Mouse (Mus musculus) heart, postnatal 0 days (tissue): ENCODE data around the gene Prkg1.

ENCODE experiments used
- CTCF ChIP-seq: IDR thresholded peaks from 2 replicates; pipeline ENCODE4 v1.5.1; 2016; ENCODE audit warnings: antibody characterized with exemption, control low read depth, low read depth
- EP300 ChIP-seq: IDR thresholded peaks from 2 replicates; pipeline ENCODE4 v1.6.1; 2016; ENCODE audit warnings: antibody characterized with exemption, low read depth

GRCm38 (mm10) chr19:31460188-31460587 lies 304.6 kb downstream of the Prkg1 start:
- no peak for TF ChIP-seq CTCF
- TF ChIP-seq EP300 = no peak
